Mouse (Mus musculus) liver, embryonic 14.5 days (tissue): ENCODE measurements around the gene Ubxn10.

ENCODE experiments used
- CTCF ChIP-seq: IDR thresholded peaks from 2 replicates; pipeline ENCODE4 v1.5.1; 2016; ENCODE audit warnings: antibody characterized with exemption, low read depth, control low read depth
- EP300 ChIP-seq: IDR thresholded peaks from 2 replicates; pipeline ENCODE4 v1.6.1; 2016; ENCODE audit warnings: antibody characterized with exemption, low read depth

DNA sequence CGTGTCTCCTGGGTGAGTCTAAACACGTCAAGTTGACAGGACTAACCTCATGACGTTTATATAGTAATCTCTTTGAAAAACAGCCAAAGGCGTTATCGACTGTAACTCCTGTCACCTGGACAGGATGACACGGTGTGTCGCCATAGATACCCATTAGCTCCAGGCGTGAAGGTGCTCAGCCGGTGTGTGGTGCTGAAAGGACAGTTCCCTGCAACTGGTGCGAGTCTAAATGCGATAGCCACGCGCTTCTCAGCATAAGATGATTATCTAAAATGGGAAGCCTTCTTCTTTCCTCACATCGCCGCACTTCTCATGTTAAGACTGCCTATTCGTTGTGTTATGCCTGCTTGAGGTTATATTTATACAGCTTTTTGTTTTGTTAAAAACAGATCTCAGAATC lies 60.5 kb downstream of the Ubxn10 start:
- no peak for TF ChIP-seq CTCF
- TF ChIP-seq EP300 = no peak
